Mouse (Mus musculus) stomach, postnatal 0 days (tissue): ENCODE results near the gene Myrf. TPM values are rescaled to one million over a fixed set of nuclear protein-coding genes. Genes with fewer than 3 reads are reported as not detected.
A peak's percentile ranks its signal among the peaks of the same experiment; 100 is the strongest.

Source experiments
- ATAC-seq: fragments of 200-750 bp; cut with Nextera tagmentation; 2 replicates; pipeline ENCODE4 v1.8.0; 2017; ENCODE audit not compliant: low FRiP score, low TSS enrichment
- DNase-seq: peaks from one replicate; pipeline ENCODE4 v3.0.0-alpha.2; 2016; ENCODE audit warnings: low spot score
- H3K27ac ChIP-seq: fragments of 300-500 bp; sonication (generic); replicated peaks from 2 replicates; pipeline ENCODE4 v1.5.1; 2014; ENCODE audit warnings: mild to moderate bottlenecking, control low read depth
- H3K27me3 ChIP-seq: fragments of 300-500 bp; sonication (generic); 2 replicates; pipeline ENCODE4 v1.6.1; 2014; ENCODE audit warnings: low read length; ENCODE audit not compliant: control insufficient read depth, insufficient read depth
- H3K36me3 ChIP-seq: fragments of 300-500 bp; sonication (generic); 2 replicates; pipeline ENCODE4 v1.6.1; 2014; ENCODE audit warnings: low read length, mixed read lengths; ENCODE audit not compliant: control insufficient read depth, insufficient read depth
- H3K4me1 ChIP-seq: fragments of 300-500 bp; sonication (generic); replicated peaks from 2 replicates; pipeline ENCODE4 v1.6.1; 2014; ENCODE audit warnings: antibody characterized with exemption; ENCODE audit not compliant: control insufficient read depth, insufficient read depth
- H3K4me2 ChIP-seq: fragments of 300-500 bp; sonication (generic); replicated peaks from 2 replicates; pipeline ENCODE4 v1.6.1; 2014; ENCODE audit warnings: low read depth, mild to moderate bottlenecking, control low read depth, moderate library complexity
- H3K4me3 ChIP-seq: fragments of 300-500 bp; sonication (generic); 2 replicates; pipeline ENCODE4 v1.5.1; 2014; ENCODE audit warnings: low read depth, low read length, control low read depth
- H3K9ac ChIP-seq: fragments of 300-500 bp; sonication (generic); 2 replicates; pipeline ENCODE4 v1.6.1; 2014; ENCODE audit warnings: mild to moderate bottlenecking, low read length, control low read depth, mixed read lengths
- H3K9me3 ChIP-seq: fragments of 300-500 bp; sonication (generic); 2 replicates; pipeline ENCODE4 v1.6.1; 2016; ENCODE audit warnings: low read length; ENCODE audit not compliant: control insufficient read depth
- CTCF ChIP-seq: IDR thresholded peaks from 2 replicates; pipeline ENCODE4 v1.5.1; 2016; ENCODE audit warnings: antibody characterized with exemption, low read depth, mild to moderate bottlenecking, moderate library complexity
- EP300 ChIP-seq: optimal IDR thresholded peaks from 2 replicates; pipeline ENCODE3; 2016; ENCODE audit warnings: antibody characterized with exemption
- WGBS: fragments of 180-500 bp; shearing (Covaris S2); extraction: QIAGEN DNeasy Blood & Tissue Kit; methylation state at CpG from one replicate; pipeline ENCODE4 v1.1.7; 2014; 5-methylcytosine and 5-hydroxymethylcytosine counted together
- polyA plus RNA-seq: library from polyadenylated mRNA; unstranded; fragments of >200 nt; fragmentation: Nextera tagmentation; extraction: Ambion mirVana; gene quantifications from 2 replicates; pipeline ENCODE4 v1.2.1, GENCODE M21; 2015

Myrf gene
- polyA plus RNA-seq, 1 experiment from 2014 or later: 9.6 TPM

DNA sequence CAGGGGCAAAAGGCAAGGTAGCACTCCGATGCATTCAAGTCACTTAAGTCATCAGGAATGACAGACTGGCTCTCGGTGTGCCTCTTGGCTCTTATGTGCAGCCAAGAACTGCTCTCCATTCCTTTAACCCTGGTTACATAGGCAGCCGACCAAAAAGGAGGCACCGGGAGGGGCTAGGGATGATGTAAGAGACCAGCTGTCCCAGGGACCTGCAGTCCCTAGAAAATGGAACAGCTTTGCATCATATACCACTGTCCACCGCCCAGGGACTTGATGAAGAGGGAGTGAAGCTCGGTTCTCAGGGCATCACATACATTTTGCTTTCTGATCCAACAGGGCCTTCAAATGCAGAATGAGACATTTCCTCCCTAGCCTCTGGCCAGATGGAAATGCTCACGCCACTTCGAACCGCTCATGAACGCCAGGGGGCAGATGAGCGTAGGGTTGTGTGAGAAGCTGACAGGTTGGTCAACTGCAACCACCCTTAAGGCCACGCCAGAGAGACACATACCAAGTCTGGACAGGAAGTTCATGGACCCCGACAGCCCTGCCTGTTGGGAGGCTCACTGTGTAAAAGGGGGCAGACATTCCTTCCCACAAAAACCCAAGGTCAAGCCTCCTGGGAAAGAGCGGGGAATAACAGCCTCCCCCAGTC, 25.8 kb upstream of the Myrf start:
- no peaks in the 10 kb centered on the region for H3K9me3 ChIP-seq
- H3K9ac ChIP-seq: no peak overlapping the region
- no peak overlapping the region for H3K4me3 ChIP-seq
- ATAC-seq: peak; percentile 70
- no peaks in the 10 kb centered on the region; the same call in 1 of the 2 replicates for H3K36me3 ChIP-seq
- no peaks in the 10 kb centered on the region for H3K4me1 ChIP-seq
- no peak overlapping the region for H3K4me2 ChIP-seq
- DNase-seq: peak; percentile 90
- H3K27me3 ChIP-seq: no peaks in the 10 kb centered on the region
- peak overlapping the region; percentile 82 for H3K27ac ChIP-seq
- WGBS: 17% methylated on average over 14 of the region's 14 CpGs
- TF ChIP-seq CTCF: peak; percentile 96
- no peak for TF ChIP-seq EP300

DNA sequence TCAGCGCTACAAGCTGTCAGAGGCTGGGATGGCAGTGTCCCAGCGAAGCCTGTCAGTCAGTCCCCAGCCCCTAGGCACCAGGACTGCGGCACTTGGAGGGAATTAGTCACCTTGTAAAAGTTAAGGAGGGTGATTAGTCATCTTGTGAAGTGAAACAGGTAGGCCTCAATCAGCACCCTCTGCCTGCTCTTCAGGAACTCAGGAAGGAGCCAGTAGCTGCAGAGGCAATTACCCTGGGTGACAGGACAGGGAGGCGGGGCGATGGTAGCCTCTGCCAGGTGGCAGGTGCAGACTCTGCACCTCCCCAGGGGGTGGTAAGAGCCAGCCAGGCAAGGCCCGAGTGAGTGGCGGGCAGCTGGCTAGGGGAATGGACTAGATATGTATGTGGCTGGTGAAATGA, 20.8 kb upstream of the Myrf start:
- no peaks in the 10 kb centered on the region for H3K9me3 ChIP-seq
- H3K4me2 ChIP-seq: no peak overlapping the region
- H3K4me3 ChIP-seq: no peak overlapping the region
- H3K4me1 ChIP-seq: no peaks in the 10 kb centered on the region
- DNase-seq: no peak
- 70% methylated on average over 7 of the region's 7 CpGs for WGBS
- no peak overlapping the region for H3K9ac ChIP-seq
- no peaks in the 10 kb centered on the region for H3K27me3 ChIP-seq
- no peak overlapping the region for H3K27ac ChIP-seq
- TF ChIP-seq CTCF: no peak
- TF ChIP-seq EP300: no peak
- no peak for ATAC-seq
- H3K36me3 ChIP-seq: no peaks in the 10 kb centered on the region; the same call in 1 of the 2 replicates

GRCm38 (mm10) chr19:10258279-10259011, 17.9 kb upstream of the Myrf start:
- H3K4me2 ChIP-seq: no peak overlapping the region
- H3K27me3 ChIP-seq: no peaks in the 10 kb centered on the region
- H3K4me1 ChIP-seq: no peaks in the 10 kb centered on the region
- 18% methylated on average over 6 of the region's 6 CpGs for WGBS
- no peak overlapping the region for H3K27ac ChIP-seq
- peak; percentile 86 for DNase-seq
- H3K9ac ChIP-seq: no peak overlapping the region
- no peaks in the 10 kb centered on the region for H3K9me3 ChIP-seq
- no peak overlapping the region for H3K4me3 ChIP-seq
- H3K36me3 ChIP-seq: no peaks in the 10 kb centered on the region; the same call in 1 of the 2 replicates
- peak; percentile 69 for ATAC-seq
- TF ChIP-seq EP300: no peak
- TF ChIP-seq CTCF: peak; percentile 98

- Histone ChIP-seq H3K9me3 (no peaks in the 10 kb centered on the region), H3K9ac (no peak overlapping the region), H3K36me3 (no peaks in the 10 kb centered on the region), H3K4me1 (no peaks in the 10 kb centered on the region), H3K4me2 (no peak overlapping the region), H3K27ac (no peak overlapping the region), H3K27me3 (no peaks in the 10 kb centered on the region), H3K4me3 (no peak overlapping the region)
- ATAC-seq (peak; percentile 33; the same call in 1 of the 2 replicates), DNase-seq (no peak)
- no peak for TF ChIP-seq CTCF
- no peak for TF ChIP-seq EP300
- 39% methylated on average over 20 of the region's 20 CpGs for WGBS
Observed at GRCm38 (mm10) chr19:10248128-10248527, 7.6 kb upstream of the Myrf start.

DNA sequence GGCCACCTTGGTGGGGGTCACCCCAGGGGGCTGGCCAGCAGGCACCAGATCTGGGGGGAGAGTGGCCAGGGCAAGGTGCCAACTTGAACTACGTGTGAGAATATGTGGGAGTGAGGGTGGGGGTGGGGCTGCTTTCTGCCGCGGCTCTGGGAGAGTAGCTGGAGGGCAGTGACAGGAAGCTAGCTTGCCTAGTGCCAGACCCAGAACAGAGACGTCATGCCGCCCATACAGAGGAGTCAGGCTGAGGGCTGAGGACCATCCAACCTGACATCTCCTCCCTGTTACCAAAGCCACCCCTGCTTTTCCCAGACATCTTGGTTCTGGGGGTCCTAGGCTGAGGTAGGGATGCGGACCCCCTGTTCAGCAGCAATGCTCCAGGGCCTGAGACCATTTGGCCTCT, 6.6 kb upstream of the Myrf start:
- Histone ChIP-seq H3K4me3 (no peak overlapping the region), H3K4me2 (no peak overlapping the region), H3K36me3 (no peaks in the 10 kb centered on the region), H3K9ac (no peak overlapping the region), H3K4me1 (no peaks in the 10 kb centered on the region), H3K27me3 (no peaks in the 10 kb centered on the region), H3K27ac (no peak overlapping the region), H3K9me3 (no peaks in the 10 kb centered on the region)
- WGBS: 42% methylated on average over 6 of the region's 6 CpGs
- ATAC-seq (no peak), DNase-seq (no peak)
- no peak for TF ChIP-seq EP300
- no peak for TF ChIP-seq CTCF

DNA sequence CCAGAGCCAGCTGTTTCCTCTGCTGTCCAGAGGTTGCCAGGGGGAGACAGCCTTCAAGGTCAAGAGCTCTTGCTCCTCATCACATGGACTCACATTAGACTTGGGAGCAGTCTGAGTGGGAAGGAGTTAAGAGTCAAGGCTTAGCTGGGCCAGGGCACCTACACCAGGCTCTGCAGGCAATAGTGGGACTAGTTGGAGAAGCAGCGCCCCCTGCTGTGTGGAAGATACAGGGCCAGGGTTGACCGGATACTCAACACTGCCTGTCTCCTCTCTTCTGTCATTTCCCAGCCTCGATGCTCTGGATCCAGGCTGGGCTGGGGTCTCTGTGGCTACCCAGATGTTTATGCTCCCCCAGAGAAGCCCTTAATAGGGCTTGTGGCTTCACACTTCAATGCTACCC, 3.6 kb upstream of the Myrf start:
- peak; percentile 49; the same call in 1 of the 2 replicates for ATAC-seq
- H3K27ac ChIP-seq: no peak overlapping the region
- H3K4me2 ChIP-seq: no peak overlapping the region
- H3K4me3 ChIP-seq: no peak overlapping the region
- DNase-seq: peak; percentile 86
- no peaks in the 10 kb centered on the region for H3K9me3 ChIP-seq
- H3K27me3 ChIP-seq: no peaks in the 10 kb centered on the region
- TF ChIP-seq CTCF: peak; percentile 81
- TF ChIP-seq EP300: no peak
- H3K36me3 ChIP-seq: no peaks in the 10 kb centered on the region
- 18% methylated on average over 3 of the region's 3 CpGs for WGBS
- H3K4me1 ChIP-seq: no peaks in the 10 kb centered on the region
- H3K9ac ChIP-seq: no peak overlapping the region
